Mouse (Mus musculus) fibroblast of lung, adult 2 months (primary cell): ENCODE results near the gene Csnk1e.

ENCODE experiments used
- DNase-seq: peaks from one replicate; pipeline ENCODE4 v3.0.0-alpha.2; 2011; ENCODE audit warnings: low read depth

Gene Csnk1e

DNA sequence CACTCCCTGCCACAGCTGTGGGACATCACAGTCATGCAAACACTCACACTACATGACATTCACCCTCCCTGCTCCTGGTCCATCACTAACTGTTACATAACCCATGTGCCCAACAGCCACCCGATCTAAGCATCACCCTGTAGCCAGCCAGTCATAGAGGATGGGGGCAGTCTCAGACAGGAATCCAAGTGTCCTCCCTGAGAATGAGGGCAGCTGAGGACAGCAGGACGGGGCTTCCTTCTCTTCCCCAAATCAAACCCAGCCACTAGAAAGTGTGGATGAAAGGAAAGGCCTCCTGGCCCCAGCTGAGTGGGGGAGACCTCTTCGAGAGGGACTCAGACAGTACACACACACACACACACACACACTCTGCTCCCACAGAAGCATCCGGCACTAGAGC lies 60.5 kb downstream of the Csnk1e start:
- no peak for DNase-seq

DNA sequence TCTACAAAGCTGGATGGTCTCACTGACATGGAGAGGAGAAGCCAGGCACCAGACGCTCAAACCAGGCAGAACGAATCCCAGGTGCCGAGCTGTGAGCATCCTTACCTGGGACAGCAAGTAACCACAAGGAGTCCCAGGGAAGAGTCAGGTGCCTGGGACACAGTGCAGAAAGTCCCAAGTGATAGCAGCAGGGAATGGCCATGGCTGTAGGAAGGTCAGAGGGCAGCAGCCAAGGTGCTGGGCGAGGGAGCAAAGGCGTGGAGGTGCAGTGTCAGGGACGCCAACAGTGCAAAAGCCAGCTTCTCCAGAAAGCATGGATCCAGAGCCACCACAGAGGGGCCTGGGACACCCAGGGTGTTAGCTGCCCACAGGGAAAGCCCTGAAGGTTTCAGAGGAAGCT lies 62.3 kb downstream of the Csnk1e start:
- no peak for DNase-seq

DNA sequence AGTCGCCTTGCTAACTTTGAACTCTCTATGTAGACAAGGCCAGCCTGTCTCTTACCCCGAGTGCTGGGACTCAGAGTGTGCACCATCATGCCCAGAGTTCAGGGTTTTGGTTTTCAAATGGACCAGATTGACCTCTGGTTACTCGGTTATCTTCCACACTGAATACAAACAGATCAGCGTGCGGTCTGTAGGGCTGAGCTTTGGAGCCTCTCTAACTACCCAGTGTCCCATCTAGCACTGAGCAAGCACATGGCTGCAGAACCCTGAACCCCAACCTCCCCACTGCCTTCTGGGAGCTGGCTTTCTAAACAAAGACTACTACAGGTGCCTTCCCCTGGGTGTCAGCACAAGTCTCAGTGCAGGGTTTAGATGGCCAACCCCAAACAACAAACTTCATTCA lies 62.8 kb downstream of the Csnk1e start:
- DNase-seq: no peak

DNA sequence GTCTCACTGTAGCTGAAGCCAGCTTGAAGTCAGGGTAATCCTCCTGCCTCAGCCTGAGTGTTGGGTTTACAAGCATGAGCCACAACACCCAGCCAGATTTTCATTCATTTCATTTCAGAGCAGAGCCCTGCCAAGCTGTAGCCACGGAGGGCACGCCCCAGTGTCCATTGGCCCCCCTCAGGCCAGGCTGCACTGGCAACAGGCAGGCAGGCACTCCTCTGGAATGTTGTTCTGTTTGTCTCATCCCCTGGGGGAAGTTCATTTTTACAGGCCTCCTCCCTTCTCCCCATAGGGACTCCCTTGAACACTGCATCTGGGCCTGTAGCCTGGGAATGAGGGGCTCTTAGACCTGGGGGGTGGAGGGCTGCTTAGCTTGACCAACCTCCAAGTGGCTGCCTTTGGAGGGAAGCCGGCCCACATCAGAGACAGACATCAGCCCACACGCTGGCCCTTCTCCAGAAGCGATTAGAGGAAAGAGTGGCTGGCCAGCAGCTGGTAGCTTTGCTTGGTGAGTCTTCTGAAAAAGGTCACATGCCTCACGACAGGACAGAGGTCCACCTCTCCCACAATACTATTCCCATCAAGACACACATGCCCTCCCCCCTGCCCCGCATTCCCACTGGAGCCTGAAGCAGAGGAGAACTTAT lies 63.8 kb downstream of the Csnk1e start:
- peak; percentile 76 for DNase-seq

DNA sequence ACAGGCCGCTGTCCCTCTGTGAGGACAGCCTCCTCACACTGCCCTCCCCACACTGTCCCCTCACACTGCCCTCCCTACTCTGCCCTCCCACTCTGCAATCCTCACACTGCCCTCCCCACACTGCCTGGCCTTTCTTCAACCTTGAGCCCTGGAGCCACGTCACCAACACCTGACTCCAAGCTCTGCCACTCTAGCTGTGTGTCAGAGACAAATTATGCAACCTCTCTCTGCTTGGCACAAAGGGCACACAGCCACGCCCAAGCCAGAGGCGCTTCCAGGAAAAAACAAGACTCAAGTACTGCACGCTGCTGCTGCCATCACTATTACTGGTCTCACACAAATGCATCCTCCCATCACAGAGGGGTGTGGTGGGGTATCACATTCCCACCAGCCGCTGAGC lies 64.9 kb downstream of the Csnk1e start:
- no peak for DNase-seq

DNA sequence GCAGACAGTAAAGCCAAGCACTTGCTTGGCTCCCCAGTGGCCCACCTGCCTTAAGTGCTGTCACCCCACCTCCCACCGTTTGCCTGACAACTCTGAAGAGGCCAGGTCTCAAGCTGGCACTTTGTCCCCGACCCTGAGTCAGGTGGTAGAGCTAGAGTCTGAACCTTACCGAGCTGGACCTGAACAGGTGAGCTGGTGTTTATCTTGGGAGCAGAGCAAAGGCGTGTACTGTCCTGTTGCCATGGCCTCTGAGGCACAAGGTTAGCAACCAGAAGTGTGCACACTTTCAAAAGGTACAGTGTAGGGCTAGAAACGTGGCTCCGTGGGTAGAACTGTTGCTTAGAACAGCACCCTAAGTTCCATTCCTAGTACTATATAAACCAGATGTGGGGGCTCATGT lies 67.2 kb downstream of the Csnk1e start:
- no peak for DNase-seq

DNA sequence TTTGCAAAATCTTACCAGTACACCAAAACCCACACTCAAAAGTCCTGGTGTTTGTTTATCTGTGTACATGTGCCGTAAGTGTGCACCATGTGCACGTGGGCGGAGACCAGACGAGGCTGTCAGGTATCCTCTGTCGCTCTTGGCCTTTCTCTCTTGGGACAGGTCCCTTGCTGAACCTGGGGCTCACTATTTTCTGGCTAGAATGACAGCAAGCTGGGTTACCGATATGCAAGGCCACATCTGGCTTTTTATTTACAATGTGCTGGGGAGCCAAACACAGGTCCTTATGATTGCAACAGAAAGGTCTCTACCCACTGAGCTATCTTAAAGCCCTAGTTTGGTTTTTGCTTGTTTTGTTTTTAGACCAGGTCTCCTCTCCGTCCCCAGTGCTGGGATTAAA lies 67.8 kb downstream of the Csnk1e start:
- no peak for DNase-seq

DNA sequence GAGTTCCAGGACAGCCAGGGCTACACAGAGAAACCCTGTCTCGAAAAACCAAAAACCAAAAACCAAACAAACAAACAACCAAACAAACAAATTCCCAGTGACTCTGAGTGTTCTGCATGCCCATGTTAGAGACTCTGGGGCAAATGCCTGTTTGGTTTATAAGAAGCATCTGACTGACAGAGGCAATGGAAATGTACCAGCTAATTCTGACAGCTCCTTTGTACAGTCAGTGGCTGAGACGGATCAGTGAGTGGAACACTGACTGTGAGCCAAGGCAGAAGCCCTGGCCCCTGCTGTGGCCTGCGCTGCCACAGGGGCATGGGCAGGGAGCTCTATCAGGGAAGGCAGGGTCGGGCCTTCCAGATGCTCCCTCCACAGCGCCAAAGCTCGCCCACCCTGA lies 68.3 kb downstream of the Csnk1e start:
- no peak for DNase-seq

DNA sequence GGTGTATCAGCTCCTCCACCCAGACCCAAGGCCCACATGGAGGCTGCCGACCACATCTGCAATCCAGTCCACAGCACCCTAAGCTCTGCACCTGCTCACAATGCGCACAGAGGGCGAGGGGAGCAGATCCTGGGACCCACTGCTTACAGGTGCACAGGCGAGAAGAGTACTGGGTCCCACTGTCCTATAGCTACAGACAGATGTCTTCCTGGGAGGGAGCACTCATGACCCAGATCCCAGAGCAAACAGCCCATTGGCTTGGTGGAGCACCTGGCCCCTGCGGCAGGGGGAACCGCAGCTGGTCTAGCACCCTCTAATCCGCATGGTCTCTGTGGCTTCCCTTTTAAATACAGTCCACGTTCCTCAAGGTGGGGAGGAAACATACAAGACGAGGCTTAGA lies 73.7 kb downstream of the Csnk1e start:
- no peak for DNase-seq

DNA sequence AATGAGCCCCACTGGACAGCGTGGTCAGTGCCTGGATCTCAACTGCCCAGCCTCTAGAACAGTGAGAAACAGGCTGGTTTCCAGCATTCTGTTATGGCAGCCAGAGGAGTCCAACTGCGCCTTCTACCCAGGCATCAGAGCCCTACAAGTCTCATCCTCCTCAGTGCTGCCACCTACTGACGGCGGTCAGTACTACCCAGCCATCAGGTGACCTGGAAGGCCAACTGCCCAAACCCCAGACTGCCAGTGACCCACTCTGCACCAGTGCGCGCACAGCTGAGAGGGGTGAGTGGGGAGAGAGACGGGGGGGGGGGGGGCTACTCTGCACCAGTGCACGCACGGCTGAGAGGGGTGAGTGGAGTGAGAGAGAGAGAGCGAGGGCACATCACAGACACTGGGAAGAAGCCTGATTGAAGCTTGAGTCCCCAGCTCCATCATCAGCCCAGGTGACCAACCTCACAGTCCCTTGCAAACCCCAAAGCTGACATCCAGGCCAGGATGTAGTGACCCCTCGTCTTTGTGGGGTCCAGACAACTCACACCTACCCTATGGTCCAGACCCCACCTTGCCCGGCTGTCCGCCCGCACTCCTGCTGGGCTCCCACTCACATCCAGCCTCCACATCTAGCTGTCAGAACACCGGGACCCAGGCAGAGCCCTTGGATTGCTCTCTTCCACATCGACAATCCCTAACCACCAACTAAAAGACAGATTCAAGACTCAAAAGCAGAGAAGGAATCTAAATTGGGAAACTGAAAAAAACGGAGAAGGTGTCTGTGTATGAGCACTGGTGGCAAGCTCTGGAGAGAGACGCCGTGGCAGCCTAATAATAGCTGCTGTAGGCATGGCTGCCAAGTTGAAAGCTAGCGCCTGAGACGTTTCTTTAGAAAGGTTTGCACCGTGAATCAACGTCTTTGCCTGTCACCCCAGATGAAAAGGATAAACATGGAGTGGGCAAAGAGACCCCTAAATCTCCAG lies 74.6 kb downstream of the Csnk1e start:
- DNase-seq: peak; percentile 71

DNA sequence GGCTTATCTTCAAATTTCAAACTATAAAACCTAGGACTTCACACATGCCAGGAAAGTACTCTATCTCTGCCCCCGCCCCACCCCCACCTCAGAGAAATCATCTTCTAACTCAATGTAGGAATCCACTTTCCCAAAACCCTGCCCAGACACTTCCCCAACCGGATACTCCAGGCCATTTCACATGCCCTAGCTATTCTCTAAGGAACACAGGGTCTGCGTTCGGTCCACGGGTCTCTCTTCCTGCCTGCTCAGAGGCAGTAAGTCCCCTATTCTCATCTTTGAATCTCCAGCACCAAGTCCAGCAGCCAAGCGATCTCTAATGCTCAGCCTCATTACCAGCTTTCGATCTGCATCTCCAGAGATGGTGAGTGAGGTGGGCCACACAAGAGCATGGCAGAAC lies 75.7 kb downstream of the Csnk1e start:
- no peak for DNase-seq

DNA sequence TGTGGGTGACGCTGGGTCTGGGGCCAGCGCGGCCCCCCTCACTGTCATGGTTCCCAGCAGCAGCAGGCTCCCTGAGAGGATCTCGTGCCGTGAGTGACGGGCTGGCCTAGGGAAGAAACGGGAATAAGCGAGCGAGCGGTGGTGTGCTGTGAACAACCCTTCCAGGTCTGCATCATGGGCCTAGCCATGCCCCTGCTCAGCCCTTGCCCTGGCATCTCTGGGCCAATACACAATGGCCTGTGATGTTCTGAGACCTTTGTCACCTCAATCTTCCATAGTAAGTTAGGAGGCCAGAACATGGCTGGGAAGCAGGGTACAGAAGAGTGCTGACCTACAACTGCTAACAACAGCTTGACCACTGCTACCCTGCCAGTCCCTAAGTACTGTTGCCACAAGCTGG lies 76.8 kb downstream of the Csnk1e start:
- DNase-seq: no peak

DNA sequence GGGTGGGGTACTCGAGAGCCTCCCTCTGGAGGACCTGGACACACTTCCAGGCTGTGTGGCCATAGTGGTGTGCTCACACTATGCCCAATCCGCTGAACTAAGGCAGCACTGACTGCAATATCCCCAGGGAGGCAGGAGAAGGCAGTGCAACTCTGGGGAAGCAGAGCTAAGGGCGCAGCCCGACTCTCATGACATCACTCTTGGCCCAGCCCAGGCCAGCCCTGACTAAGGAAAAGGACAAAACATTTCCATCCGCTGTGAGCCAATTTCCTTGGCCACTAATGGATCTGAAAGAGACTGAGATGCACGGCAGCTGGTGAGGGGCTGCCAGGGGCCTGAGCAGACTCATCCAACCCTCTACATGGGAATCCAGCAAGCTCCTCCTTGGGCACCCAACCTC lies 77.7 kb downstream of the Csnk1e start:
- peak; percentile 68 for DNase-seq

DNA sequence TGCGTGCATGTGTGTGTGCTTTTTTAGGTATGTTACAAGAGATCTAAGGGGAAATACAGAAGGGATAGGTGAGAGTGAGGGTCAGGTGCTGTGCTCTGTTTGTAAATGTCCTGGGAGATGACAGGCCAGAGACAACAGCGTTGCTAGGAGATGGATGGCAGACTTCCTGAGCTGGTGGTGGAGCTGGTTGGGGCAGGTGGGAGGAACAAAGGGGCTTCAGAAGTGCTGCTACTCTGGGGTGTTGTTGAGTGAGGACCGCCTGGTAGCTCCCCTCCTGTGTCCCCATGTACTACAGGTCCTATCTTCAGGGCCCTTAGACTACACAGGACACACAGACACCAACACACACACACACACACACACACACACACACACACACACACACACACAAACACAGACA lies 80.6 kb downstream of the Csnk1e start:
- no peak for DNase-seq

DNA sequence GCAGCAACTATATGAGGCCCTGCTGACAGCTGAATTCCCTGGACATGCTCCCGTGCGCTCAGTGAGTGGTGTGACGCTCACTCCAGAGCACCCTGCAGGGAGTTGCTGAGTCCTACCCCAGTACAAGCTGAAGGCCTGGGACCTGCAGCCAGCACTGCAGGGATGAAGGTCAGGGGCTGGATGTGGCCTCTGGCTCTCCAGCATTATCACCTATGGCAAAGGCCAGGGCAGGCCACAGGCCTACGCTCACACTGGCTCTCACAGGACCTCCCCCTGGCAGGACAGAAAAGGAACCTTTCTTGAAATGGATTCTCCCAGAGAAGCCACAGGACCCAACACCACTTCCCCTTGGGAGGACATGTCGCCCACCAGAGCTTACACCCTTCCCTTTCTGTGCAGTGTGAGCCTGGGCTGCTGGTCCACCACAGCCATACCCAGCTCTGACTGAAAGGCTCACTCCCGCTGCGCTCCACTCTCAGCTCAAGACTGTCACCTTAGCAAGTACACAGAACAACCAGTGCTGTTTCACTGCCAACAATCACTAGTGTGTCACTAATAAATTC lies 85.0 kb downstream of the Csnk1e start:
- no peak for DNase-seq

DNA sequence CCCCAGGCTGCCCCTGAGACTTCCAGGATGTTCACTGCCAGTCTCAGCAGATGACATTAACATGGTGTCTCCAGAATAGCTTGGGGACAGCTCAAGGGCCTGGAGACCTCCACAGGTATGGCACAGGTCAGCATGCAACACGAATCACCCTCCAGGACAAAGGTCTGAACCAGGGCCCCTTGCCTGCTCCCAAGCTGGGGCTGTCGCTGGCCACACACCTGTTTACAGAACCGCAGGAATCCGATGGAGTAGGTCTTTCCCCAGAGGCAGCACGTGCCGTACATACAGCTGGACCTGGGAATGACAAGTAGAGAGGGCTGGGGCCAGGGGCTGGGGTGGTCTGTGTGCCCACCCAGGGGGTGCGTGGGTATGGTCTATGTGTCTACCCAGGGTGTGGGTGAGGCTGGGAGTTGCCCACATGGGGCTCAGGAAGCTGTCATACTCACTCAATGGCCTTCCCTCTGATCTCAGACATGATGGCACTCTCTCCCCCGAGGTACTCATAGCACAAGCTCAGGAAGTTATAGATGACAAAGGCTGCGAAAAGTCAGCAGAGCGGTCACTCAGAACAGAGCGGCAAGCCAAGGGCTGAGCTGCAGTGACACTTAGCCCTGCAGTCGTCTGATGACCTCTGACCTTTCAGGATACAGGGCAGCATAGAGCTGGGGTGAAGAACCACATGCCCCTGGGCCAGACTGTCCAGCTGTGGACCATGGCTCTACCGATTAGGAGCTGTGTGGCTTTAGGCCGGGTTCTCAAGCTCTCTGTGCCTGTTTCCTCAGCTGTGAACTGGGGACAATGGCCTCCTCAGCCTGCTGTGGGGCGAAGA lies 85.7 kb downstream of the Csnk1e start:
- DNase-seq: no peak

DNA sequence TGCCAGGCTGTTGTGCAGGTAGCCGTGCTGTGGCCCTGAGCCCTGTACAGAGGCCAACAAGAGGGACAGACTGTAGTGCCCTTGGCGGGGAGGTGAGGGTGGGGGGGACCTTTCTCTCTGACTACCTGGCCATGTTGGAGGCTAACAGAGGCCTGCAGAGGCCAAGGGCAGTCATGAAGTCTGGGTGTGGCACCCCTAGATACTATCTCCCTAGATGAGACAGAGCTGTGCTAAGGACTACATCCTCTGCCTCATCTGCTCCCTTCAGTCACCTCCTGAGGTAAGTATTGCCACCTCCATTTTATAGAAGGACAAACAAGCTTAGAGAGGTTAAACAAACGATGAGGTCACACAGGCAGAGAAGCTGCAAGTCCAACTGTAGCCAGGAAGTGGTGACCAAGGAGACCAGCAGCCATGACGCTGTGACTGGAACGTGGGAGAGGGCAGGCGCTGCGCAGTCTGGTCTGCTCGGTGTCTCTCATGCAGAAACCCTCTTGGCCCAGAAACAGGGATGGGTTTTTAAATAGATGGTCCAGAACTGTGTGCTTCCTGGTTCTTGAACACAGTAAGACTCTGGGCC lies 86.4 kb downstream of the Csnk1e start:
- no peak for DNase-seq

DNA sequence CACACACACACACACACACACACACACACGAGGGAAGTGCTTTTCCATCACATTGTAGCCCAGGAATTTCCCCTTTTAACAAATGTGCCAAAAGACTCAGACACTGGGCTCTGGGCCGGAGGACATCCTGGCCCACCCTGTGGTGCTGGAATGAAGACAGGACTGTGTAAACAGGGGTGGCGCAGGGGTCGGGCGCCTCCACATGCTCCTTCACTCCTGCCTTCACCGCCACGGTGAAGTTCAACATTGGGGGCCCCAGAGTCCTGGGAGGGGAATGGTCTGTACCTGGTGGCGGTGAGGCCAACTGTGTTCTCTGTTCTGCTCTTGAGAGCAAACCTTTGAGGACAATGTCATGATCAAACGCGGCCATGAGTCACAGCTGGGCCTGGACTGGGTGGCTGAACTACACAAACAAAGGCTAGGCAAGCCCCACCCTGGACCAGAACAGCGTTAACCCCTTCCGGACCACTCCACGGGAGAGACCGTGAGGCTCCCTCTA lies 87.0 kb downstream of the Csnk1e start:
- no peak for DNase-seq
